Mouse (Mus musculus): ENCODE data around the gene Pyroxd2. TPM values are rescaled to one million over a fixed set of nuclear protein-coding genes. Genes with fewer than 3 reads are reported as not detected.

The Pyroxd2 gene
- polyA plus RNA-seq, 1 experiment from 2014 or later: 1.5 TPM

GRCm38 (mm10) chr19:42678191-42678590 is 74.4 kb downstream of the Pyroxd2 start:
- WGBS: 76% methylated on average over 10 of the region's 10 CpGs
- H3K9me3 ChIP-seq (ENCODE audit: control insufficient read depth, low read length): no peaks in the 10 kb centered on the region
- H3K9ac ChIP-seq (replicated peaks; ENCODE audit: low read depth, low read length): no peak overlapping the region
- no peak overlapping the region for H3K4me3 ChIP-seq (replicated peaks; ENCODE audit: low read length)
- no peaks in the 10 kb centered on the region for H3K27me3 ChIP-seq (replicated peaks; ENCODE audit: control insufficient read depth, insufficient read depth, low read length)
- no peaks in the 10 kb centered on the region for H3K36me3 ChIP-seq (ENCODE audit: control insufficient read depth, insufficient read depth)
- H3K4me1 ChIP-seq (replicated peaks; ENCODE audit: control insufficient read depth, insufficient read depth, low read length): peaks cover 5% of the 10 kb centered on the region
- H3K27ac ChIP-seq (ENCODE audit: low read length): no peak overlapping the region
- H3K4me2 ChIP-seq (ENCODE audit: low read length): no peak overlapping the region
- ATAC-seq: no peak

GRCm38 (mm10) chr19:42677452-42677851 is 75.1 kb downstream of the Pyroxd2 start:
- WGBS: 88% methylated on average over 3 of the region's 3 CpGs

GRCm38 (mm10) chr19:42676931-42677330 is 75.6 kb downstream of the Pyroxd2 start:
- Histone ChIP-seq H3K4me3 (replicated peaks; ENCODE audit: low read length) (no peak overlapping the region), H3K36me3 (ENCODE audit: control insufficient read depth, insufficient read depth) (no peaks in the 10 kb centered on the region), H3K27me3 (replicated peaks; ENCODE audit: control insufficient read depth, insufficient read depth, low read length) (no peaks in the 10 kb centered on the region), H3K4me1 (replicated peaks; ENCODE audit: control insufficient read depth, insufficient read depth, low read length) (peaks cover 9% of the 10 kb centered on the region), H3K27ac (ENCODE audit: low read length) (no peak overlapping the region), H3K9ac (replicated peaks; ENCODE audit: low read depth, low read length) (no peak overlapping the region), H3K4me2 (ENCODE audit: low read length) (no peak overlapping the region), H3K9me3 (ENCODE audit: control insufficient read depth, low read length) (no peaks in the 10 kb centered on the region)
- ATAC-seq: no peak
- WGBS: 99% methylated on average over 3 of the region's 3 CpGs

More at GRCm38 (mm10) chr19:42677452-42677851, 75.1 kb downstream of the Pyroxd2 start:
- Histone ChIP-seq H3K27me3 (replicated peaks; ENCODE audit: control insufficient read depth, insufficient read depth, low read length) (no peaks in the 10 kb centered on the region), H3K36me3 (ENCODE audit: control insufficient read depth, insufficient read depth) (no peaks in the 10 kb centered on the region), H3K4me3 (replicated peaks; ENCODE audit: low read length) (no peak overlapping the region), H3K9me3 (ENCODE audit: control insufficient read depth, low read length) (no peaks in the 10 kb centered on the region), H3K27ac (ENCODE audit: low read length) (no peak overlapping the region), H3K4me2 (ENCODE audit: low read length) (no peak overlapping the region), H3K9ac (replicated peaks; ENCODE audit: low read depth, low read length) (no peak overlapping the region), H3K4me1 (replicated peaks; ENCODE audit: control insufficient read depth, insufficient read depth, low read length) (peaks cover 9% of the 10 kb centered on the region)
- ATAC-seq: no peak

Other genes starting within 250 kb of the Pyroxd2 start
- gene R3hcc1l, start 234.0 kb downstream of the Pyroxd2 start, polyA plus RNA-seq (2015; fragmentation: Nextera tagmentation; extraction: Ambion mirVana): 17.0 and 19.3 TPM in 2 replicates
- gene Loxl4, start 140.0 kb downstream of the Pyroxd2 start, polyA plus RNA-seq (2015; fragmentation: Nextera tagmentation; extraction: Ambion mirVana): 0.12 and 0.13 TPM in 2 replicates
- gene Hps1, start 27.2 kb upstream of the Pyroxd2 start, polyA plus RNA-seq (2015; fragmentation: Nextera tagmentation; extraction: Ambion mirVana): 13.8 and 14.5 TPM in 2 replicates